Mouse (Mus musculus) heart, postnatal 0 days (tissue): ENCODE measurements at regions not wholly inside any gene's neighbourhood (a gene's known extent, or its start where the extent isn't known, plus 50 kb on each side); places are given as distances from the start of the nearest gene placed in this dataset.

ENCODE experiments used
- CTCF ChIP-seq: IDR thresholded peaks from 2 replicates; pipeline ENCODE4 v1.5.1; 2016; ENCODE audit warnings: antibody characterized with exemption, control low read depth, low read depth
- EP300 ChIP-seq: IDR thresholded peaks from 2 replicates; pipeline ENCODE4 v1.6.1; 2016; ENCODE audit warnings: antibody characterized with exemption, low read depth

GRCm38 (mm10) chr14:105697398-105697797 is 199.2 kb downstream of the Spry2 start:
- TF ChIP-seq EP300 (no peak), CTCF (no peak)
